Mouse (Mus musculus) CH12.LX (cell line): ENCODE results near the gene Bcl10. TPM values are rescaled to one million over a fixed set of nuclear protein-coding genes. Genes with fewer than 3 reads are reported as not detected.
A peak's percentile ranks its signal among the peaks of the same experiment; 100 is the strongest.

Source experiments
- DNase-seq: peaks from one replicate; pipeline ENCODE4 v3.0.0-alpha.2; 2013; ENCODE audit errors: extremely low read depth
- H3K27ac ChIP-seq: 2 replicates; pipeline ENCODE4 v1.5.1; 2012; ENCODE audit warnings: low read depth, mild to moderate bottlenecking, control low read depth, moderate library complexity; ENCODE audit not compliant: insufficient read depth
- H3K27me3 ChIP-seq: replicated peaks from 2 replicates; pipeline ENCODE3; 2012; ENCODE audit warnings: inconsistent platforms
- H3K36me3 ChIP-seq, 2 experiments: replicated peaks in 1 of 2; 2 replicates each; pipeline versions ENCODE3 to v1.6.1; 2012; ENCODE audit warnings: inconsistent platforms in 1 of 2, low read length in 1 of 2, mild to moderate bottlenecking in 1 of 2, mixed read lengths in 1 of 2, moderate library complexity in 1 of 2; ENCODE audit not compliant: control insufficient read depth in 1 of 2, insufficient read depth in 1 of 2
- H3K4me1 ChIP-seq, 2 experiments: 2 replicates each; pipeline ENCODE4 v1.6.1; 2012; ENCODE audit warnings: inconsistent platforms in 1 of 2, moderate library complexity in 1 of 2; ENCODE audit not compliant: insufficient read depth in 2 of 2, control insufficient read depth in 1 of 2
- H3K4me2 ChIP-seq: 2 replicates; pipeline ENCODE4 v1.6.1; 2012; ENCODE audit warnings: low read depth, mild to moderate bottlenecking, control low read depth; ENCODE audit not compliant: poor library complexity, insufficient read depth, severe bottlenecking
- H3K4me3 ChIP-seq, 3 experiments: fragments of 150-350 bp in 1 of 3; sonication (generic) in 1 of 3; replicated peaks in 1 of 3; 2 replicates each; pipeline versions ENCODE3 to v1.5.1; 2011 to 2012; ENCODE audit warnings: low read depth in 2 of 3, low read length in 2 of 3, mild to moderate bottlenecking in 2 of 3, moderate library complexity in 2 of 3, control low read depth in 1 of 3, improper control_type of control experiment in 1 of 3, inconsistent platforms in 1 of 3, mixed read lengths in 1 of 3; ENCODE audit not compliant: poor library complexity in 1 of 3
- H3K79me2 ChIP-seq: replicated peaks from 2 replicates; pipeline ENCODE4 v1.6.1; 2012; ENCODE audit warnings: mild to moderate bottlenecking, moderate library complexity; ENCODE audit not compliant: control insufficient read depth, poor library complexity, insufficient read depth, severe bottlenecking; ENCODE audit errors: extremely low read depth
- H3K9ac ChIP-seq: 2 replicates; pipeline ENCODE4 v1.6.1; 2012; ENCODE audit warnings: low read depth, mild to moderate bottlenecking, control low read depth, moderate library complexity; ENCODE audit not compliant: insufficient read depth
- H3K9me3 ChIP-seq: replicated peaks from 2 replicates; pipeline ENCODE3; 2012; ENCODE audit warnings: low read length, inconsistent platforms, mixed read lengths
- BHLHE40 ChIP-seq: IDR thresholded peaks from 2 replicates; pipeline ENCODE4 v1.6.1; 2011; ENCODE audit warnings: mild to moderate bottlenecking, low read depth, low read length, improper control_type of control experiment
- CHD2 ChIP-seq: IDR thresholded peaks from 2 replicates; pipeline ENCODE4 v1.6.1; 2011; ENCODE audit warnings: low read length, improper control_type of control experiment
- CTCF ChIP-seq, 2 experiments: IDR thresholded peaks in 1 of 2; conservative IDR thresholded peaks in 1 of 2; 2 replicates each; pipeline ENCODE4 v1.5.1; 2011 to 2012; ENCODE audit warnings: low read depth in 2 of 2, low read length in 2 of 2, improper control_type of control experiment in 1 of 2, inconsistent platforms in 1 of 2, mild to moderate bottlenecking in 1 of 2, moderate library complexity in 1 of 2
- E2F4 ChIP-seq: IDR thresholded peaks from 2 replicates; pipeline ENCODE4 v1.6.1; 2011; ENCODE audit warnings: low read depth, low read length, improper control_type of control experiment; ENCODE audit not compliant: insufficient replicate concordance
- ELF1 ChIP-seq: IDR thresholded peaks from 2 replicates; pipeline ENCODE4 v1.6.1; 2014; ENCODE audit warnings: low read depth, mild to moderate bottlenecking, inconsistent platforms, low read length, improper control_type of control experiment
- EP300 ChIP-seq: IDR thresholded peaks from 2 replicates; pipeline ENCODE4 v1.6.1; 2011; ENCODE audit warnings: low read length, improper control_type of control experiment
- ETS1 ChIP-seq: conservative IDR thresholded peaks from 2 replicates; pipeline ENCODE4 v1.6.1; 2012; ENCODE audit warnings: low read depth, mild to moderate bottlenecking, inconsistent platforms, low read length, improper control_type of control experiment, moderate library complexity
- GABPA ChIP-seq: IDR thresholded peaks from 2 replicates; pipeline ENCODE4 v1.6.1; 2012; ENCODE audit warnings: low read depth, low read length, improper control_type of control experiment, inconsistent platforms; ENCODE audit not compliant: insufficient replicate concordance
- HCFC1 ChIP-seq: IDR thresholded peaks from 2 replicates; pipeline ENCODE4 v1.6.1; 2012; ENCODE audit warnings: low read depth, mild to moderate bottlenecking, inconsistent platforms, low read length, improper control_type of control experiment
- IRF4 ChIP-seq: IDR thresholded peaks from 2 replicates; pipeline ENCODE4 v1.6.1; 2014; ENCODE audit warnings: low read depth, mild to moderate bottlenecking, inconsistent platforms, low read length, improper control_type of control experiment
- JUN ChIP-seq: IDR thresholded peaks from 2 replicates; pipeline ENCODE4 v1.6.1; 2011; ENCODE audit warnings: low read depth, mild to moderate bottlenecking, low read length, improper control_type of control experiment, moderate library complexity; ENCODE audit not compliant: insufficient read depth
- JUND ChIP-seq: conservative IDR thresholded peaks from 2 replicates; pipeline ENCODE4 v1.6.1; 2011; ENCODE audit warnings: low read depth, low read length, improper control_type of control experiment
- MAFK ChIP-seq: IDR thresholded peaks from 2 replicates; pipeline ENCODE4 v1.6.1; 2011; ENCODE audit warnings: low read length, improper control_type of control experiment; ENCODE audit not compliant: insufficient replicate concordance
- MAZ ChIP-seq: IDR thresholded peaks from 2 replicates; pipeline ENCODE4 v1.6.1; 2012; ENCODE audit warnings: low read depth, mild to moderate bottlenecking, inconsistent platforms, low read length, improper control_type of control experiment, moderate library complexity
- MEF2A ChIP-seq: IDR thresholded peaks from 2 replicates; pipeline ENCODE4 v1.6.1; 2014; ENCODE audit warnings: low read depth, mild to moderate bottlenecking, inconsistent platforms, low read length, improper control_type of control experiment, borderline replicate concordance
- MXI1 ChIP-seq: IDR thresholded peaks from 2 replicates; pipeline ENCODE4 v1.6.1; 2011; ENCODE audit warnings: mild to moderate bottlenecking, low read depth, low read length, improper control_type of control experiment
- MYC ChIP-seq: IDR thresholded peaks from 2 replicates; pipeline ENCODE4 v1.6.1; 2011; ENCODE audit warnings: low read depth, mild to moderate bottlenecking, improper control_type of control experiment, low read length
- NELFE ChIP-seq: IDR thresholded peaks from 2 replicates; pipeline ENCODE4 v1.6.1; 2011; ENCODE audit warnings: low read depth, low read length, improper control_type of control experiment
- NRF1 ChIP-seq: IDR thresholded peaks from 2 replicates; pipeline ENCODE4 v1.6.1; 2014; ENCODE audit warnings: low read depth, mild to moderate bottlenecking, inconsistent platforms, low read length, improper control_type of control experiment, moderate library complexity
- PAX5 ChIP-seq: IDR thresholded peaks from 2 replicates; pipeline ENCODE4 v1.6.1; 2012; ENCODE audit warnings: low read length, inconsistent platforms, mixed read lengths
- POLR2AphosphoS2 ChIP-seq: IDR thresholded peaks from 2 replicates; pipeline ENCODE4 v1.6.1; 2011; ENCODE audit warnings: low read depth, low read length, improper control_type of control experiment
- RAD21 ChIP-seq: IDR thresholded peaks from 2 replicates; pipeline ENCODE4 v1.6.1; 2011; ENCODE audit warnings: low read depth, mild to moderate bottlenecking, low read length, improper control_type of control experiment, moderate library complexity
- RCOR1 ChIP-seq: conservative IDR thresholded peaks from 2 replicates; pipeline ENCODE4 v1.6.1; 2012; ENCODE audit warnings: low read depth, mild to moderate bottlenecking, inconsistent platforms, low read length, improper control_type of control experiment
- SMC3 ChIP-seq: IDR thresholded peaks from 2 replicates; pipeline ENCODE4 v1.6.1; 2011; ENCODE audit warnings: low read depth, low read length, improper control_type of control experiment
- TCF12 ChIP-seq: IDR thresholded peaks from 2 replicates; pipeline ENCODE4 v1.6.1; 2014; ENCODE audit warnings: low read depth, mild to moderate bottlenecking, inconsistent platforms, low read length, improper control_type of control experiment
- USF2 ChIP-seq: conservative IDR thresholded peaks from 2 replicates; pipeline ENCODE4 v1.6.1; 2011; ENCODE audit warnings: low read depth, low read length, improper control_type of control experiment
- ZC3H11A ChIP-seq: IDR thresholded peaks from 2 replicates; pipeline ENCODE4 v1.6.1; 2012; ENCODE audit warnings: low read depth, mild to moderate bottlenecking, inconsistent platforms, low read length, improper control_type of control experiment
- ZMIZ1 ChIP-seq: IDR thresholded peaks from 2 replicates; pipeline ENCODE4 v1.6.1; 2012; ENCODE audit warnings: low read depth, mild to moderate bottlenecking, inconsistent platforms, low read length, improper control_type of control experiment
- ZNF384 ChIP-seq: IDR thresholded peaks from 2 replicates; pipeline ENCODE4 v1.6.1; 2012; ENCODE audit warnings: low read depth, low read length, improper control_type of control experiment, inconsistent platforms
- dilution Hi-C: fragments of 300-500 bp; cut with MboI; formaldehyde crosslinking; loops from 2 replicates; pipeline ENCODE4 v1.14.3; 2020; ENCODE audit warnings: low sequenced_read_pairs; ENCODE audit not compliant: extremely low pct_unique_long_range_greater_than_20kb, extremely low pct_ligation_motif_present
- in situ Hi-C: fragments of 300-500 bp; cut with MboI; formaldehyde crosslinking; loops from 3 replicates; pipeline ENCODE4 v1.14.3; 2019; ENCODE audit warnings: low sequenced_read_pairs, low pct_ligation_motif_present, low pct_unique_long_range_greater_than_20kb, mixed read lengths
- polyA plus RNA-seq: library from polyadenylated mRNA; unstranded; fragments of >175 nt; gene quantifications from 2 replicates; pipeline ENCODE4 v1.2.1, GENCODE M21; 2012; ENCODE audit warnings: low read depth; ENCODE audit not compliant: insufficient read length
- total RNA-seq, 2 experiments: library from RNA; depleted of rRNA; stranded (reverse); fragments of 300-350 nt in 1 of 2; fragments of >200 nt in 1 of 2; gene quantifications; 2 replicates each; pipeline ENCODE4 v1.2.3; 2012 to 2014

The Bcl10 gene
- total and polyA plus RNA-seq, 3 experiments: 73.6 to 177 (median 103) TPM

DNA sequence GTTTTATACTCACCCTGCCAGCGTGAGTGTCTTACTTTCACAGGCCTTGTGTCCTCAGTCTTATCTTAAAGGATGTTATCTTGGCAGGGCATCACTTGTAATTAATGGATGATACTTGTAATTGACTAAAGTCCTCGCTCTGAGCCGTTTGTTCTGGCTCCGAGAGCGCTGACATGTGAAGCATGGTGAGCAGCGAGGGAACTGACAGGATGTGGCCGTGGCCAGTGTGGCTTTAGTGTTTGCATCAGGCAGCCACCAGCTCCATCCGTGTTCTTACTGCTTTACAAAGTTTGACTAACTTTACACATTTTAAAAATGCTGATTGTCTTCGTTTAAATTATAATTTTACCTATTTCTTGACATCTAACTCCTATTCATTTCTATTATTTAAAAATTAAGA, 11.2 kb downstream of the Bcl10 start:
- dilution Hi-C loops (no loop called here), in situ Hi-C loops (no loop called here)
- Histone ChIP-seq H3K79me2 (peaks cover 20% of the 10 kb centered on the region), H3K9me3 (peaks cover 8% of the 10 kb centered on the region), H3K27me3 (no peaks in the 10 kb centered on the region), H3K36me3 (peaks cover 44 to 57% of the 10 kb centered on the region in 2 experiments), H3K4me3 (no peak overlapping the region), H3K9ac (no peak overlapping the region), H3K27ac (no peak overlapping the region), H3K4me1 (peaks cover 12 to 71% of the 10 kb centered on the region in 2 experiments), H3K4me2 (no peak overlapping the region)
- peak; percentile 36; the same call in 1 of the 2 replicates for TF ChIP-seq EP300
- no peak for TF ChIP-seq NELFE
- 0 out of 2 replicates have a peak, but pooled peaks have one; percentile 36 for TF ChIP-seq MYC
- TF ChIP-seq NRF1: no peak
- TF ChIP-seq ZNF384: no peak
- no peak for DNase-seq

DNA sequence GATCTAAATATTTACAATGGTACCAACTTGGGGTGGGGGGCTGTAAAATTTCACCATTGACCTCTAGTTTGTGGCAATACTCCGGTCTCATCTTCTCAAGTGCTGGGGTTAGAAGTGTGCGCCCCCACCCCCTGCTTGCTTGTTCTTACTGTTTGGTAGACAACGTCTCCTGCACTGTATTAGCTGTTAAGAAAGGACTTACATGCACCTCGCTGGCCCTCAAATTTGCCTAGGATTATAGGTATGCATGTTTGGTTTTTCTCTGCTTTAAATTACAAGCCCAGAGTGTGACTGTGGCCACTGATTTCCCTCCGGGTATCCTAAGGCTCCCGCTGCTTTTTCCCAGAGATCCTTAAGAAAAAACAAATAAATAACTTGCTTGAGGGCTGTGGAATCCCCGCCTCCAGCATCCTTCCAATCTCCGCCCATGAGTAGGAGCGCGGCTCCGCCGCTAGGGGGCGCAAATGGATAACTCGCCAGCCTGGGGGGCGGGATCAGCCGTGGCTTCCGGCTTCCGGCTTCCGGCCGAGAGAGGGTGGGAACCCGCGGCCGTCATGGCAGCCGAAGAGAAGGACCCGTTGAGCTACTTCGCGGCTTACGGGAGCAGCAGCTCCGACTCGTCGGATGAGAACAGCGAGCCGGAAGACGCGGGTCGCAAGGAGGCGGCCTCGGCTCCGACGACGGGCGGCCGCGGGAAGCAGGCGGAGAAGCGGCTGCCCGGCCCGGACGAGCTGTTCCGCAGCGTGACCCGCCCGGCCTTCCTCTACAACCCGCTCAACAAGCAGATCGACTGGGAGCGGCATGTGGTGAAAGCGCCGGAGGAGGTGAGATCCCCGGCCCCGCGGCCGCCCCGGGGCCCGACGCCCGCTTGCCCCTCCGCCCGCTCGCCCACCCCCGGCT, 15.2 kb downstream of the Bcl10 start, which contains the start of gene 2410004B18Rik:
Gene 2410004B18Rik, plus strand, starts transcription at position 510 of the 900 bp plus-strand sequence.
- no peaks in the 10 kb centered on the region for H3K9me3 ChIP-seq
- peak; percentile 97 for DNase-seq
- H3K4me1 ChIP-seq: peaks cover 13 to 80% of the 10 kb centered on the region in 2 experiments
- H3K9ac ChIP-seq: peak within 1 kb of the TSS; percentile 93
- H3K36me3 ChIP-seq: peaks cover 24 to 54% of the 10 kb centered on the region in 2 experiments
- peak within 1 kb of the TSS; percentile 95 for H3K4me2 ChIP-seq
- dilution Hi-C loops (no loop called here), in situ Hi-C loops (loop anchor here (5.0 kb wide), 2 partner anchors 120 to 245 kb away; no protein-coding TSS in a partner anchor)
- peak within 1 kb of the TSS; percentile 81 to 90 (median 82) for H3K4me3 ChIP-seq
- H3K27ac ChIP-seq: peak within 1 kb of the TSS; percentile 11; the same call in 1 of the 2 replicates
- H3K27me3 ChIP-seq: no peaks in the 10 kb centered on the region
- H3K79me2 ChIP-seq: peaks cover 42% of the 10 kb centered on the region
- TF ChIP-seq ELF1: peak; percentile 100
- TF ChIP-seq RAD21: peak; percentile 86
- TF ChIP-seq RCOR1: no peak; the same call in 1 of the 2 replicates
- no peak for TF ChIP-seq MAFK
- no peak for TF ChIP-seq USF2
- TF ChIP-seq JUN: no peak
- TF ChIP-seq HCFC1: peak; percentile 93
- peak; percentile 88 for TF ChIP-seq TCF12
- no peak; the same call in 1 of the 2 replicates for TF ChIP-seq GABPA
- TF ChIP-seq CHD2: no peak
- TF ChIP-seq BHLHE40: no peak
- TF ChIP-seq E2F4: no peak
- peak; percentile 69; the same call in 1 of the 2 replicates for TF ChIP-seq MAZ
- peak; percentile 98 for TF ChIP-seq NELFE
- TF ChIP-seq EP300: no peak
- TF ChIP-seq POLR2AphosphoS2: peak; percentile 89
- TF ChIP-seq ETS1: no peak
- peak; percentile 86 for TF ChIP-seq MXI1
- peak; percentile 94 for TF ChIP-seq ZMIZ1
- TF ChIP-seq IRF4: peak; percentile 56; the same call in 1 of the 2 replicates
- peak; percentile 84 for TF ChIP-seq MEF2A
- no peak for TF ChIP-seq PAX5
- TF ChIP-seq JUND: no peak
- TF ChIP-seq MYC: peak; percentile 30; the same call in 1 of the 2 replicates
- peak; percentile 64 for TF ChIP-seq SMC3
- TF ChIP-seq ZC3H11A: no peak
- peak; percentile 90 to 98 for TF ChIP-seq CTCF (conservative IDR thresholded peaks at IDR 0.05 in 1 of 2, IDR thresholded peaks at IDR 0.05 in 1 of 2; ENCODE audit: low read depth in 2 of 2, low read length in 2 of 2)
